Mouse (Mus musculus) kidney, adult 11 months (tissue): ENCODE measurements around the gene Lrpap1.

Experiments used
- DNase-seq: peaks from one replicate; pipeline ENCODE4 v3.0.0; 2022

The Lrpap1 gene

DNA sequence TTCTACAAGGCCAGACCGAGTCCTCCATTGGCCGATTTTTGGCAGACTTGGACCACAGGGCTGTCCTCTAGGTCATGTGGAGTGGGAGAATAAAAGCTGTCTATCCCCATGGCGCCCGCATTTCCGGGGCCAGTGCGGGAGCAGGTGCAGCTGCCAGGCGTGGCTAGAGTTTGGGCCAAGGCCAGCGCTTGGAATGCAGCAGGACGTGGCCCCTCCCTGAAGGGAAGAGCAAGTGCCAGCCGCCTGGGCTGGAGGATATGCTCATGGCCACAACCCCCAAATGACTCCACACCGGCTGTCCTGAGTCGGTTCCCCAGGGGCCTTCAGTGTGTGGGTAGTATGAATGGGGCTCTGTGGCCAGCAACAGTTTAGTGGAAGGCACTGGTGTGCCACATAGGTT, 50.5 kb downstream of the Lrpap1 start:
- peak; percentile 58 for DNase-seq

DNA sequence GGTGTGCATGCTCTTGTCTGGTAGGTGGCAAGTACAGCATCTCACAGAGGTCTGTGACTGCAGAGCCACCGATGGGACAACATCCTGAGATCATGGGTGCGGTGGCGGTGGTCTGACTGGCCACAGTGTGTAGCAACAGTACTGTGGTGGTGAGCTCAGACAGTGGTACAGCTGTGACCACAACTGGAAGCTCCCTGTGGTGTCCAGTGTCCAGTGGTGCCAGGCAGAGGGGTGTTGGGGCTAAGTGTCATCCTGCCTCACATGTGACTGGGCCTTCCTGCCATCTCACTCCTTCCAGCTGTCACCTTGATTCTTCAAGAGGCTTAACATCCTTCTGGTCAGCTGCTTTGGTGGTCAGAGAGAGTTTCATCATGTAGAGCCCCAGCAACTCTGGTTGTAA, 50.9 kb downstream of the Lrpap1 start:
- DNase-seq: no peak

DNA sequence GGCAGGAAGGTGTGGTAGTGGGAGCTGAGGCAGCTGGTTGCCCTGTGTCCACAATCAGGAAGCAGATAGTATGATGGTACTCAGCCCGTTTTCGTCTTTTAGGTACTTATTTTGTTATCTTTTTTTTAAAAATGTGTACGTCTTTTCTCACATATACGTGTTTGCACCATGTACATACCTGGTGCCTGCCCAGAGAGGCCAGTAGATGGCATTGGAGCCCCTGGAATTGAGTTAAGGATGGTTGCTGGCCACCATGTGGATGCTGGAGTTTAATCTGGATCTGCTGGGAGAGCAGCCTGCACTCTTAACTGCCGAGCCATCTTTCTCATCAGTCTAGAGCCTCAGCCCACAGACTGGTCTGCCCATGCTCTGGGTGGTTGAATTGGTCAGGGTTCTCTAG, 55.0 kb downstream of the Lrpap1 start:
- no peak for DNase-seq

GRCm38 (mm10) chr5:35043110-35043451, 62.5 kb downstream of the Lrpap1 start:
- peak; percentile 74 for DNase-seq

DNA sequence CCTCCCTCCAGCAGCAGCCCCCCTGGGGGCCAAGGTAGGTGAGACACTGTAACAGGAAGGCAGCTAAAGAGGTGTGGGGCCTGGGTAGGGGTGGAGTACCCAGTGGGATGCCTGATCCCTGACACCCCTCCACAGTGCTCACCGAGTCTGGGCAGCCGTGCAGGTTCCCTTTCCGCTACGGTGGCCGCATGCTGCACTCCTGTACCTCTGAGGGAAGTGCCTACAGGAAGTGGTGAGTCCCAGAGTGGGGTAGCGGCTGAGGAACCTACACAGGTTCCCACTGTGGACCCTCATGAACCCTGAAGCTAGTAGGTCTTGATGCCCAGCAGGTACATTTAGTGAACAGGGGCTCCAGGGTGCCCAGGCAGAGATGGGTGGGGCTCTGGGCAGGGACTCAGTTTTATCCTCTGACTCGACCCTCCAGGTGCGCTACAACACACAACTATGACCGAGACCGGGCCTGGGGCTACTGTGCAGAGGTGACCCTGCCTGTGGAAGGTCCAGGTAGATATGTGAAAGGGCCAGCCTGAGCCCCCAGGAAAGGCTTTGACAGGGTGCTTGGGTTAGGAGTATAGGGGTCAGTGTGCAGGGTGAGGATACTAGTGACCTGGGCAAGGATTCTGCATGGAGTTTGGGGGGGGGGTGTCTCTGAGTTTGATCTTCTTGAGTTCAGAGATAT, 63.0 kb downstream of the Lrpap1 start:
- DNase-seq: no peak
